Mouse (Mus musculus) hematopoietic stem cell, adult 5-6 weeks (primary cell): ENCODE data around the gene Tysnd1. TPM values are rescaled to one million over a fixed set of nuclear protein-coding genes. Genes with fewer than 3 reads are reported as not detected.

Experiments used
- total RNA-seq: library from RNA; stranded (forward); fragments of 172-1452, 232-1000 nt; gene quantifications from 2 replicates; pipeline ENCODE4 v1.2.3, GENCODE M21; 2017

Tysnd1 gene
- total RNA-seq, 1 experiment from 2014 or later: 15.8 TPM

Other genes starting within 250 kb of the Tysnd1 start
- gene Eif4ebp2, start 242.9 kb upstream of the Tysnd1 start, total RNA-seq: 12.8 and 17.4 TPM in 2 replicates
- 2.3 and 3.7 TPM in 2 replicates for gene Lrrc20, start 219.7 kb upstream of the Tysnd1 start, total RNA-seq
- 0.19 TPM in 1 of 2 replicates, not detected in the other for gene Npffr1, start 100.0 kb upstream of the Tysnd1 start, total RNA-seq
- gene Ppa1, start 47.0 kb upstream of the Tysnd1 start, total RNA-seq: 136 and 165 TPM in 2 replicates
- 112 and 151 TPM in 2 replicates for gene Sar1a, start 15.2 kb upstream of the Tysnd1 start, total RNA-seq
- 3.8 and 8.1 TPM in 2 replicates for gene Aifm2, start 19.7 kb downstream of the Tysnd1 start, total RNA-seq
- gene H2afy2, start 88.6 kb downstream of the Tysnd1 start, total RNA-seq: 3.2 and 6.3 TPM in 2 replicates